Mouse (Mus musculus) lung, adult 2 months (tissue): Measurements from ENCODE around the gene Flot2. TPM values are rescaled to one million over a fixed set of nuclear protein-coding genes. Genes with fewer than 3 reads are reported as not detected.

Experiments used
- DNase-seq: peaks from one replicate; pipeline ENCODE4 v3.0.0; 2022
- H3K4me1 ChIP-seq: fragments of 200-500 bp; 2 replicates; pipeline ENCODE4 v1.6.1; 2011; ENCODE audit warnings: low read length; ENCODE audit not compliant: control insufficient read depth, insufficient read depth
- H3K4me3 ChIP-seq: fragments of 200-500 bp; replicated peaks from 2 replicates; pipeline ENCODE3; 2011; ENCODE audit warnings: low read depth, mild to moderate bottlenecking, control low read depth, low read length; ENCODE audit errors: extremely low read depth
- CTCF ChIP-seq: fragments of 200-500 bp; IDR thresholded peaks from 2 replicates; pipeline ENCODE4 v1.5.1; 2011; ENCODE audit warnings: mild to moderate bottlenecking, low read length, control low read depth; ENCODE audit not compliant: insufficient read depth
- POLR2A ChIP-seq: fragments of 200-500 bp; IDR thresholded peaks from 2 replicates; pipeline ENCODE4 v1.6.1; 2011; ENCODE audit warnings: low read depth, mild to moderate bottlenecking, control low read depth, low read length, borderline replicate concordance; ENCODE audit errors: extremely low read depth
- WGBS: fragments of 180-500 bp; shearing (Covaris S2); methylation state at CpG from one replicate; pipeline ENCODE4 v1.1.7; 2018; 5-methylcytosine and 5-hydroxymethylcytosine counted together
- polyA plus RNA-seq: library from polyadenylated mRNA; depleted of rRNA; stranded (reverse); fragments of >200 nt; gene quantifications from 2 replicates; pipeline ENCODE4 v1.2.3, GENCODE M21; 2012; rRNA removed

The Flot2 gene
- 114 and 145 TPM in 2 replicates for polyA plus RNA-seq

DNA sequence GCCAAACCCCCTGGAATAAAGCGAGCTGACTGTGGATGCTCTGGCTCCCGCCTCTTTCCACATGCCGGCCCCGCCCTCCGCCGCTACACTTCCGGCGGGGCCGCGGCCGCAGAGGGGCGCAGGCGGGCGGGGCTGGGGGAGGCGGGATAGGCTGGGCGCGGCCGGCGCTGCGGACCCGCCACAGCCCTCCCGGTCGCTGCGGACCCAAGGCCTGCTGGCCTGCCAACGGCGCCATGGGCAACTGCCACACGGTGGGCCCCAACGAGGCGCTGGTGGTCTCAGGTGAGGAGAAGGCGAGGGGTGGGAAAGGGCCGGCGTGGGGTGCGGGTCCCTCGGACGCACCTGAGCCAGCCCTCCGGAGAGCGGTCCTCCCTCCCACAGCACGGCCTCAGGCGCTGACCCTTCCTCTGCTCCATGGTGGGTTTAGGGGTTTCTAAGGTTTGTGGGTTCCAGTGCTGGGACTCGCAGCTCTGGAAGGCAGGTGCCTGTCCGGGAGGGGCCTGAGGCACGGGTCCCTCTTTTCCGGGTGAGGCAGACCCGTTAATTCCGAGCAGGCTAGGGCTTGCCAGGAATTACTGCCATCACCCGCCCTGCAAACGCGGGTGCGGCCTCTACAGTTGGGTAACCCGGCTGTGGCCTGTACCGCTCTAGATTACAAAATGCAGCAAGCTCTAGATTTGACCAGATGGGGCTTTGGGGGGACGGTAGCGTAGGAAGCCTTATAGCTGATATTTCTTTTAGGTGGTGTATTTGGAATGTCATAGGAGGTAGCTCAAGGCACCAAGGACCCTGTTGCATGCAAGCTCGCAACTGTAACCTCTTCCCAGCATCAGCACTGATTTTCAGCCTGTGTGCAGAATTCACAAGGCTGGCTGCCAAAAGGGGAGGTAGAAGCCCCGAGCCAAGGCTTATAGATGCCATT is at the start of gene Flot2:
Gene Flot2, plus strand, starts transcription at position 101 of the 922 bp plus-strand sequence.
- peaks cover 4% of the 10 kb centered on the region for H3K4me1 ChIP-seq
- H3K4me3 ChIP-seq: peak within 1 kb of the TSS; percentile 86
- TF ChIP-seq CTCF: no peak
- TF ChIP-seq POLR2A: 0 out of 2 replicates have a peak, but pooled peaks have one; percentile 6
- DNase-seq: peak; percentile 64
- WGBS: 4% methylated on average over 55 of the region's 55 CpGs

DNA sequence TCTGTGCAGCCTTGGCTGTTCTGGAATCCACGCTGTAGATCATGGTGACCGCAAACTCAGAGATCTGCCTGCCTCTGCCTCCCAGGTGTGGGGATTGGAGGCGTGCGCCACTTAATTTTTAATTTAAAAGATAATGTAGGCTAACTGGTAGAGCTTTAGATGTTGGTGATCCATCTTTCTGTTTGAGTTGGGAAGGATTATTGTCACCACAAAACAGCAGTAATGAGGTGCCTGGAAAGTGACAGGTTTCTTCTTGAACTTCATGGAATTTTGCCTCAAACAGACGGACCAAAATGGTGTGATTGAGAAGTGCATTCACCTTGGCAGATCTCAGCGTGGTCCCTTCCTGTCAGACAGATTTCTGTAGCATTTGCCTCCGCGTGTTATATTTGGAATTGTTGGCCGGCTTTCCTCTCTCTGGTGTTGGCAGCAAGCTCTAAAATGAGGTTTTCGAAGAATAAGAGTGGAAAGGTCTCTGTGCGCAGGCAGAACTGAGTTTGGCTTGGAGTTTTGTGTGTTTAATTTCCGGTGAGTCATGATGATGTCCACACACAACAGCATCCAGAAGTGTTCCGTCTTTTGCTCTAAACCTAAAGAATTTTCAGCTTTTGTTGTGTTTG is 48.5 kb upstream of the Flot2 start:
- TF ChIP-seq CTCF (no peak), POLR2A (no peak)
- H3K4me3 ChIP-seq: no peak overlapping the region
- WGBS: 78% methylated on average over 13 of the region's 13 CpGs
- no peak for DNase-seq
- H3K4me1 ChIP-seq: peaks cover 3% of the 10 kb centered on the region; the same call in 1 of the 2 replicates

DNA sequence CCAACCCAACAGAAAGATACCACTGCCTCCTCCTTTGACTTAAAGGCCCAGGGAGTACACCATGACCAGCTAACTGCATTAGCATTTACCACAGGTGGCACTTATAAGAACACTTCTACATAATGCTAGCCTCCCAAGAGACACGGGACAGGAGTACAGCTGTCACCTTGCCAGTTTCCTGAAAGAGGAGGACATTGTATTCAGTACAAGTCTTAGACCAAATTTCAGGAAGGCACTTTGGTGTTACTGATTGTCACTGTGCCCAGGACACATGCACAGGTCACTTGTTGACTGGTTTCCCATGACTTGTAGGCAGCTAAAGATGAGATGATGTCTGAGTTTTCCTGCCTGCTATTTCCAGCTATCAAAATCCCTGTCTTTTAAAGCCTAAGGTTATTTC is 42.2 kb upstream of the Flot2 start:
- WGBS: 25% methylated on average over 1 of the region's 1 CpGs
- DNase-seq: no peak
- H3K4me3 ChIP-seq: no peak overlapping the region
- TF ChIP-seq POLR2A (no peak), CTCF (no peak)
- H3K4me1 ChIP-seq: no peaks in the 10 kb centered on the region; the same call in 1 of the 2 replicates

DNA sequence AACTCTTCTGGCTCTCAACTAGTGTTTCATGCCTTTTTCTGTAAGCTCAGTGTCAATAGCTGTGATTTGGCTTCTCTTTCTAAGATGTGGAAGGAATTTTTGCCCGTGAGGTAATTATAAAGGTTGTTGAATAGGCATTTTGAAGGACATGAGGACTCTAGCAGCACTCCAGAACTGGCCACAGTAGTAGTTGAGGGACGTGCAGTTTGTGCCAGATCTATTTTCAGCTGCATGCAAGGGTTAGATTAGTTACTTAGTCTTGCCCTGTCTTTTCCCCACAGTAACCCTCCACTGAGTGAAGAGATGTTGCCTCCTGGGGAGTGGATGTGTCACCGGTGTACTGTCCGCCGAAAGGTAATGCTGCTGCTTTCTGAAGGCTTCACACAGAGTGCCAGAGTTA is 31.3 kb upstream of the Flot2 start:
- 73% methylated on average over 5 of the region's 5 CpGs for WGBS
- TF ChIP-seq CTCF: no peak
- no peak for TF ChIP-seq POLR2A

DNA sequence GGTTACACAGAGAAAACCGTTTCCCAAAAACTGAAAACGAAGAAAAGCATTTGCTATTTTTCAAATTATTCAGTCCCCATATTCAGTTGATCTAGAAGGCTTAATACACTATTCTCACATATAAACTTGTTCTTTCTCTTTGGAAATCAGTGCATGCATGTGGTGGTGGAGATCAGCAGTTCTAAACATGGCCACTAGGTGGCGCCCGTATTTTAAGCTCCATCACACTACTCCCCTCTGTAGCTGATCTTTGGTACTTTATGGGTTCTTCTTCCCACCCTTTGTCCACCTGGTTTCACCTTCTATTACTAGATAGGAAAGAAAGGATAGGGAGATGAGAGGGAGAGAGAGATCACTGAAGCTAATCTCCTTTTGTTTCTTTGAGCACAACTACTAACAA is 18.1 kb upstream of the Flot2 start:
- H3K4me1 ChIP-seq: no peaks in the 10 kb centered on the region
- WGBS: 18% methylated on average over 4 of the region's 4 CpGs
- TF ChIP-seq POLR2A (no peak), CTCF (peak; percentile 61)
- H3K4me3 ChIP-seq: no peak overlapping the region
- DNase-seq: peak; percentile 66

More for the DNA sequence above, 31.3 kb upstream of the Flot2 start:
- no peak for DNase-seq
- Histone ChIP-seq H3K4me3 (no peak overlapping the region), H3K4me1 (peaks cover 4% of the 10 kb centered on the region; the same call in 1 of the 2 replicates)

DNA sequence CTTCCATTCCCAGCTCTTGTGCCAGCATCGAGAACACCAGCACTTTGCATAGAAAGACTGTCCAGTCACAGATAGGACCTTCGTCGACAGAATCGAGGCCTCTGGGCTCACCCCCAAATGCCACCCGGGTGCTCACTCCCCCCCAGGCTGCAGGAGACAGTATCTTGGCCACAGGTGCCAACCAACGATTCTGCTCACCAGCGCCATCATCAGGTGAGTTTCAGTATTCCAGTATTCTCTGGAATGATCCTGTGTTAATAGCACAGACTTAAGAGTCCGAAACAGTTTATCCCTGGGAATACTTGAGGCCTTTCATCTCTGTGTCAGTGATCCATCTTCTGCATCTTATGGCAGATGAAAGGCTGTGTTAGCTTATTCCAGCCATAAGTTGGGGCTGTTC is 14.1 kb upstream of the Flot2 start:
- H3K4me1 ChIP-seq: no peaks in the 10 kb centered on the region
- no peak for DNase-seq
- H3K4me3 ChIP-seq: no peak overlapping the region
- TF ChIP-seq CTCF: peak; percentile 13; the same call in 1 of the 2 replicates
- TF ChIP-seq POLR2A: no peak
- 82% methylated on average over 8 of the region's 8 CpGs for WGBS

DNA sequence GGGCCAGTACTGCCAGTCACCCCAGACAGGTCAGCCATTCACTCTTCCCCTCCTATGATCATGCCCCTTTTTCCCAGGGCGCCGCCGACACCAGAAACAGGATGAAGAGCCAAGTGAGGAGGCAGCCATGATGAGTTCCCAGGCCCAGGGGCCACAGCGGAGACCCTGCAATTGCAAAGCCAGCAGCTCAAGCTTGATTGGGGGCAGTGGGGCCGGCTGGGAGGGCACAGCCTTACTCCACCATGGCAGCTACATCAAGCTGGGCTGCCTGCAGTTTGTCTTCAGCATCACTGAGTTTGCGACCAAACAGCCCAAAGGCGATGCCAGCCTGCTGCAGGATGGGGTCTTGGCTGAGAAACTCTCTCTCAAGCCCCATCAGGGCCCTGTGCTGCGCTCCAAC is 8.5 kb upstream of the Flot2 start:
- TF ChIP-seq CTCF (no peak), POLR2A (no peak)
- no peak for DNase-seq
- no peak overlapping the region for H3K4me3 ChIP-seq
- WGBS: 90% methylated on average over 8 of the region's 8 CpGs
- peaks cover 13% of the 10 kb centered on the region for H3K4me1 ChIP-seq

DNA sequence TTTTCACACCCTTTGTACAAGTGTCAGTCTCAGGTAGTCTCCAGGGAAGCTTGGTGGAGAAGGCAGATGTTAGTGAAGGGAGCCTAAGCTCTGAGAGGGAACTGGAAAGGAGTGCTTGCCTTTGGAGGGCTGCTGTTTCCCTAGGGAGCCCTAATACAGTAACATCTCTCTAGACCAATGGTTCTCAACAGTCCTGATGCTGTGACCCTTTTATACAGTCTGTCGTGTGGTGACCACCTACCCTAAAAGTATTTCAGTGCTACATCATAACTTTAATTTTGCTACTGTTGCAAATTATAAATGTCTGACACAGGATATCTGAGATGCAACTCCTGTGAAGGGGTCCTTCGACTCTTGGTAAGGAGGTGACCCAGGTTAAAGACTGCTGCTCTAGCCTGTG is 7.1 kb upstream of the Flot2 start:
- TF ChIP-seq POLR2A (no peak), CTCF (no peak)
- no peak for DNase-seq
- no peak overlapping the region for H3K4me3 ChIP-seq
- WGBS: 41% methylated on average over 2 of the region's 2 CpGs
- H3K4me1 ChIP-seq: peaks cover 13% of the 10 kb centered on the region

DNA sequence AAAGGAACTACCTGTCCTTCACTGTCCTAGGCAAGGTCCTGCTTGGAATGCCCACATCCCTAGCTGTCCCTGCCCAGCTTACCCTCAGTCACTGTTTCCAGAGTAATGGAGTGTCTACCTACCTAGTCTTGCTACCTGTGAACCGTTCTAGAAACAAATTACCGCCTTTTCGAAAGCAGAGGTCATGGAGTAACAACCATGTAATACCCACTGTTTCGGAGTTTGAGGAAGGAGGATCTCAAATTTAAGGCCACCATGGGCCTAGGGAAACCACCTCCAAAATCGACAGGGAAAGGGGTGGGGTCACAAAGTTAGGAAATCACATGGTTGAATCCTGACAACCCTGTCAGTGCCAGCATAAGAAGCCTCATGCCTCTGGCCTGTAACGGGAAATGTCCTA is 6.3 kb upstream of the Flot2 start:
- DNase-seq: no peak
- WGBS: 47% methylated on average over 6 of the region's 6 CpGs
- Histone ChIP-seq H3K4me1 (peaks cover 16% of the 10 kb centered on the region), H3K4me3 (no peak overlapping the region)
- TF ChIP-seq POLR2A (no peak), CTCF (no peak)
